Mouse (Mus musculus) adrenal gland, postnatal 25 days (tissue): ENCODE measurements around the gene Gm49368. TPM values are rescaled to one million over a fixed set of nuclear protein-coding genes. Genes with fewer than 3 reads are reported as not detected.

ENCODE experiments used
- DNase-seq: peaks from one replicate; pipeline ENCODE4 v3.0.0; 2021; ENCODE audit warnings: mixed read lengths
- total RNA-seq: library from RNA; stranded (reverse); gene quantifications from 2 replicates; pipeline ENCODE4 v1.2.3, GENCODE M21; 2021

Gene Gm49368
- total RNA-seq, 1 experiment from 2014 or later, result not detected

DNA sequence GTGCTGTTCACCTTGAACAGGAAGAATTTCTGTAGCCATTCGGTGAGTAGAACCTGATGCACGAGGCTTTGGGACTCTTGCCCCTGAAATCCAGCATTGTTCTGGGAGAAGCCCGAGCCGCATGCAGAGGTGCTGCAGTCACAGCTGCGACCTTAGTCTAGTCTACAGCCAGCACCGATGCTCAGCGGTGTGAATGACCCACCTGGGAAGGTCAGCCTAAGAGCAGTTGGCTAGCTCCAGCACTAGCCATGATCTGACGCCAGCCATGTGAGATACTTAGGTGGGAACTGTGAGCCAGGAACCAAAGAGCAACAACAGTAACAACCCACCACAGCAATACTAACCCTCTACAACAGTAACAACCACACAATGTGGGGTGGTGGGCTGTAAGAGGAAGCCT lies 4.6 kb upstream of the Gm49368 start:
- DNase-seq, result no peak

GRCm38 (mm10) chr7:128058576-128058975 lies 3.9 kb upstream of the Gm49368 start:
- DNase-seq, result no peak

- no peak for DNase-seq
These were observed 3.4 kb upstream of the Gm49368 start for GRCm38 (mm10) chr7:128059091-128059490.

GRCm38 (mm10) chr7:128063211-128063781 lies 813 bp downstream of the Gm49368 start:
- no peak for DNase-seq

GRCm38 (mm10) chr7:128065547-128065946 lies 3.1 kb downstream of the Gm49368 start:
- no peak for DNase-seq

- no peak for DNase-seq
These were observed 5.4 kb downstream of the Gm49368 start for GRCm38 (mm10) chr7:128067847-128068246.

DNA sequence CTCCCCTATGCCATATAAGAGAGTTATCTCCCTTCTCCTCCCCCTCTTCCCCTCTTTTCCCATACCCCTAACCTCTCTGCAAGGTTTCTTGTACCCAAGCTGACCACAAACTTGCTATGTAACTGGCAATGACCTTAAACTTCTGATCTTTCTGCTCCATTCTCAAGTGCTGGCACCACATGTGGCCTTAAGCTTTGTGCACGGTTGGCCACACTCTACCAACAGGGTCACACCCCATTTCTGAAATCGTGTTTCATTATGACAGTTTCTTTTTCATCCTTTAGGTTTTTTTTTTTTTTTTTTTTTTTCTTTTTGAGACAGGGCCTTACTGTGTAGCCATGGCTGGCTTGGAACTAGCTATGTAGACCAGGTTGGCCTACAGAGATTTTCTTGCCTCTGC lies 7.4 kb downstream of the Gm49368 start:
- no peak for DNase-seq

DNA sequence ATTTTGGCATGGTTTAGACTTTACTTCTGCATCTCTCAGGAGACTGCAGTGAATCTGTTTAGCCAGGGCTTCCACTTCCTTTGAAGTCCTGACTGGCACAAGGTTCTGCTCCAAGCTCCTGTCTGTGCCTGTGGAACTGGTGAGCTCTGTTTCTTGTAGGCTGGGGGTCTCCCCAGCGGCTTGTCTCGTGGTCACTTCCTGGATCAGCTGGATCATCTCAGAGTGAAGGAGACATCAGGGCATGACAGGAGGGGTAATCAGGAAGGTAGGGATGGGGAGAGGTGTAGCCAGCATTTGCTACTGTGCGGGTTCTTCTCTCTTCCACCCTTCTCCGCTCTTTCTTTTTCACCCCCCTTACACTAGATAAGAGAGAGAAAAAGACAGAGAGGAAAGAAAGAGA lies 9.3 kb downstream of the Gm49368 start:
- no peak for DNase-seq

- DNase-seq, result no peak
These were observed 17.5 kb downstream of the Gm49368 start for GRCm38 (mm10) chr7:128080012-128080411.

GRCm38 (mm10) chr7:128089141-128089540 lies 26.7 kb downstream of the Gm49368 start:
- DNase-seq, result no peak

GRCm38 (mm10) chr7:128098135-128098534 lies 35.7 kb downstream of the Gm49368 start:
- DNase-seq, result no peak

- no peak for DNase-seq
These were observed 38.4 kb downstream of the Gm49368 start for GRCm38 (mm10) chr7:128100742-128101357.

DNA sequence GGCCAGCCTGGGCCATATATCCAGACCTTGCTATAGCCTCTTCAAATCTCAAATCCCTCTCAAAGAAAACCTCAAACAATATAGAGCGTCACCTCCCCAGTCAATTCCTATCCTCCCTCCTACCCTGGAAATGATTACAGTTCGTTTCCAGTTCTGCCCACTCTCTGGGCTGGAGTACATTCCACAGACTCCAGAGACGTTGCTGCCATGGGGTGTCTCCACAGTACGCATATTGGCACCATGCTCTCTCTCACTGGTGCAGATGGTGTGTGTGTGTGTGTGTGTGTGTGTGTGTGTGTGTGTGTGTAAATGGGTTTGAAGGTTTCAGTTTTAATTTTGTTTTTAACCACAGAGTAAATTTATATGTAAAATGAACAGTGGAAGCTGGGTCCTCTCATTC lies 42.8 kb downstream of the Gm49368 start:
- no peak for DNase-seq

GRCm38 (mm10) chr7:128107462-128107861 lies 45.0 kb downstream of the Gm49368 start:
- DNase-seq, result no peak

- no peak for DNase-seq
These were observed 47.8 kb downstream of the Gm49368 start for GRCm38 (mm10) chr7:128110314-128110713.

DNA sequence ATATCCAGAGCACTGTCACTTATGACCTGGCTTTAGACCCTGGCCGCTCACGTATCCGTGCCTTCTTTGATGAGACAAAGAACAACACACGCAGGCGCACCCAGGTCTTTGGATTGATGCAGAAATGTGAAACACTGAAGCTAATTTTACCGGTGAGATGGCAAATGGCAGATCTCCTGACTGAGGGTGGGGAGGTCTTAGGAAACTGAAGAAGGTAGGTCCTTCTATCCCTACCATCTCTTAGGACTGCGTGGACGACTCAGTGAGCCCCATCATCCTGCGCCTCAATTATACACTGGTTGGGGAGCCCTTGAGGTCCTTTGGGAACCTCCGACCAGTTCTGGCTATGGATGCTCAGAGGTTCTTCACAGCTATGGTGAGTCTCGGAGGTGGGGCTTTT lies 49.6 kb downstream of the Gm49368 start:
- no peak for DNase-seq

DNA sequence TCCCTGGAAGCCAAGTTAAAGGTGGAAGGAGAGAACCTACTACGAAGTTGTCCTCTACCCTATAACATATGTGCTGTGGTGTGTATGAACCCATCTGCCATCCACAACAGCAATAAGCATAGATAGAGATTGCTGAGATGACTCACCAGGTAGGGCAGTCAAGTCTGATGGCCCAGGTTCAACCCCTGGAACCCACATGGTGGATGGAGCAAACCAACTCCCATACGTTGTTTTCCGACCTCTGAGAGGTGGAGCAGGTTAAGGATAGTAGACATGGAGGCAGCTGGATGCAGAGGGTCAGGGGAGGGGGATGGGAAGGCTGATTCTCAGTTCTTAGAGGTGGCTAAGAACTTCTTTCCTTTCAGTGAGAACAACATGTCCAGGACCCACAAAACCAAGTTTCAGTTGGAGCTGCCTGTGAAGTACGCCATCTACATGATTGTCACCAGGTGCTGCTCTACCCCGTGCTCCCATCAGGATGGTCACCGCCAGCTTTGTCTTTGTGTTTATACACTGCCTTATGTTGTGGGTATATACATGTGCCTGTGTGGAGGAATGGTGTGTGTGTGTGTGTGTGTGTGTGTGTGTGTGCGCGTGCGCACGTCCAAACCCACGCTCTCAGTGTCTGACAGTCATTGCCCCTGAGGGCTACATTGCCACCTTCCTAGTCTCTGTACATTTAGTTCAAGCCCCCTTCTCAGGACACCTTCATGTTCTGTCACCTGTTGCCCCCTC lies 52.1 kb downstream of the Gm49368 start:
- DNase-seq, result no peak

- DNase-seq, result no peak
These were observed 52.9 kb downstream of the Gm49368 start for GRCm38 (mm10) chr7:128115211-128115958.

- no peak for DNase-seq
These were observed 53.9 kb downstream of the Gm49368 start for GRCm38 (mm10) chr7:128116396-128116795.

GRCm38 (mm10) chr7:128119726-128120490 lies 57.4 kb downstream of the Gm49368 start:
- no peak for DNase-seq

- DNase-seq, result no peak
These were observed 66.5 kb downstream of the Gm49368 start, which contains the start of gene Itgax for GRCm38 (mm10) chr7:128128741-128129720. TSS of gene Itgax (plus strand) at chr7:128129547.
